Mouse (Mus musculus): ENCODE data around the gene Ss18l2. TPM values are rescaled to one million over a fixed set of nuclear protein-coding genes. Genes with fewer than 3 reads are reported as not detected.

Ss18l2 gene
- polyA plus RNA-seq, 1 experiment from 2014 or later = 189 TPM

DNA sequence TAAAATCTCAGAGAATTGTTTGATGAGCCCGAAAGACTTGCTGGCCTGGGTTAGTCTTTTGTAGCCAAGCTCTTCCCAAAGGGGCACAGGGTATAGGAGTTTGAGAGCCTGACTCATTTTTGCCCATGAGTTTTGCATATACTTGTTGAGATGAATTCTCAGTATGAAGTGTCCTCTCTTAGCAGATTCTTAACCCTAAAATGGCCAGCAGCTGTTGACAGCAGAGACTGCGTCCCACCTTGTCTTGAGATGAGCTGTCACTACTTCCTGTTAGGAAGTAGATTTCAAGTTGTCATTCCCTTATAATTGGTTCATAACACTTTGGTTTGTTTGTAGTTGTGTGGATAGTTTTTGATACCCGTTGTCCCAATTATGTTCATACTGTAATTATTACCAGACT lies 31.0 kb downstream of the Ss18l2 start:
- H3K9ac ChIP-seq = no peak overlapping the region
- no peaks in the 10 kb centered on the region for H3K27me3 ChIP-seq
- H3K9me3 ChIP-seq = no peaks in the 10 kb centered on the region
- peaks cover 59% of the 10 kb centered on the region for H3K36me3 ChIP-seq
- H3K4me3 ChIP-seq = no peak overlapping the region
- no peak overlapping the region for H3K27ac ChIP-seq (replicated peaks)
- H3K4me2 ChIP-seq = no peak overlapping the region
- ATAC-seq (ENCODE audit: low read depth) = no peak
- H3K4me1 ChIP-seq (replicated peaks) = no peaks in the 10 kb centered on the region
- WGBS = 95% methylated on average over 3 of the region's 3 CpGs

- Histone ChIP-seq H3K27me3 (no peaks in the 10 kb centered on the region), H3K9me3 (no peaks in the 10 kb centered on the region), H3K9ac (no peak overlapping the region), H3K4me1 (replicated peaks) (no peaks in the 10 kb centered on the region), H3K4me2 (no peak overlapping the region), H3K36me3 (peaks cover 82% of the 10 kb centered on the region), H3K27ac (replicated peaks) (no peak overlapping the region), H3K4me3 (no peak overlapping the region)
- ATAC-seq (ENCODE audit: low read depth) = no peak
- WGBS = 94% methylated on average over 8 of the region's 8 CpGs
Measured at GRCm38 (mm10) chr9:121744051-121744450, 33.9 kb downstream of the Ss18l2 start.

GRCm38 (mm10) chr9:121752774-121753173 lies 42.6 kb downstream of the Ss18l2 start:
- H3K4me3 ChIP-seq = no peak overlapping the region
- no peaks in the 10 kb centered on the region for H3K9me3 ChIP-seq
- whole genome bisulfite sequencing = 97% methylated on average over 9 of the region's 9 CpGs
- H3K4me2 ChIP-seq = no peak overlapping the region
- no peak overlapping the region for H3K27ac ChIP-seq (replicated peaks)
- ATAC-seq (ENCODE audit: low read depth) = no peak
- H3K36me3 ChIP-seq = peaks cover 87% of the 10 kb centered on the region
- no peaks in the 10 kb centered on the region for H3K27me3 ChIP-seq
- peaks cover 4% of the 10 kb centered on the region for H3K4me1 ChIP-seq (replicated peaks)
- no peak overlapping the region for H3K9ac ChIP-seq

DNA sequence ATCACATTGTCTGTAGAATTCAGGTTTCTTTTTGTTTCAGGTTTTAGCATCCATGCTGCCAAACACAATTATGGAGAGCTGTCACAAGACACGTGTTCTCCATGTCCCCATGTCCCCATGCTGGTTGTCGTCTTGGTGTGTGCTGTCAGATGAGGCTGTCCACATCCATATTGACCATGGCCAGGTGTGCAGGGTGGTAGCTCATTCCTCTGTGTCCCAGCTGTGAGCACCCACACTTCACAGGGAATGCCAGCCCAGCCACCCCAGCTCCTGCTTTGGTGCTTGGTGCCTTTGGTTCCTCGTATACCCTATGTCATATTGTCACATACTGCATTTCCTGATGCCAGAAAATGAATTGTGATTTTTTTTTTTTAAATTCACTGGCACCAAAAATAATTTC lies 44.5 kb downstream of the Ss18l2 start:
- Histone ChIP-seq H3K4me1 (replicated peaks) (peaks cover 19% of the 10 kb centered on the region), H3K9me3 (no peaks in the 10 kb centered on the region), H3K4me3 (no peak overlapping the region), H3K4me2 (no peak overlapping the region), H3K27me3 (no peaks in the 10 kb centered on the region), H3K27ac (replicated peaks) (no peak overlapping the region), H3K36me3 (peaks cover 68% of the 10 kb centered on the region), H3K9ac (no peak overlapping the region)
- ATAC-seq (ENCODE audit: low read depth) = no peak
- WGBS = 91% methylated on average over 3 of the region's 3 CpGs

- Histone ChIP-seq H3K9me3 (no peaks in the 10 kb centered on the region), H3K27me3 (no peaks in the 10 kb centered on the region), H3K4me2 (no peak overlapping the region), H3K36me3 (peaks cover 47% of the 10 kb centered on the region), H3K4me1 (replicated peaks) (peaks cover 34% of the 10 kb centered on the region), H3K9ac (no peak overlapping the region), H3K4me3 (no peak overlapping the region), H3K27ac (replicated peaks) (no peak overlapping the region)
- WGBS = 86% methylated on average over 3 of the region's 3 CpGs
- ATAC-seq (ENCODE audit: low read depth) = no peak
Measured at GRCm38 (mm10) chr9:121756785-121757184, 46.7 kb downstream of the Ss18l2 start.

DNA sequence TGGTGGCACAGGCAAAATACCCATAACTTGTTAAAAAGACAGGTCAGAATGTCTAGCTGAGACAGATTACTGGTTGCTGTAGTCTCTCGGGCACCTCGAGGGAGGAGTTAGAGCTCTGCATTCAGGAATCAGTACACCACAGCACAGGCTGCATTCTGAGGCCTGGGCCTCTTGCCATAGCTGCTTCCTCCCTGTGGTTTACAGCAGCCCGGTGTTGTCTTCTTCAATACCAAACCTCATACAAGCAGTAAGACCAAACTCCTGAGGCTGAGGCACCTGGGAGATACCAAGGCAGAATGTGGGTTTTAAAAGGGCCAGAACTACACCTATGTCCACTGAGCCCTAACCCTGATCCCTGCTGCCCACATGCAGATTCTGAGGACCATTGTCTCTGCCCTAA lies 47.3 kb downstream of the Ss18l2 start:
- Histone ChIP-seq H3K9ac (0 out of 2 replicates have a peak overlapping the region, but pooled peaks have one; percentile 97), H3K4me1 (replicated peaks) (peaks cover 41% of the 10 kb centered on the region), H3K27ac (replicated peaks) (peak overlapping the region; percentile 46; the same call in 1 of the 2 replicates), H3K36me3 (peaks cover 43% of the 10 kb centered on the region), H3K4me2 (peak overlapping the region; percentile 87; the same call in 1 of the 2 replicates), H3K9me3 (no peaks in the 10 kb centered on the region), H3K4me3 (no peak overlapping the region), H3K27me3 (no peaks in the 10 kb centered on the region)
- ATAC-seq (ENCODE audit: low read depth) = no peak
- WGBS = 76% methylated on average over 3 of the region's 3 CpGs

- peak overlapping the region; percentile 91 for H3K4me3 ChIP-seq
- ATAC-seq (ENCODE audit: low read depth) = no peak
- no peaks in the 10 kb centered on the region for H3K27me3 ChIP-seq
- 57% methylated on average over 10 of the region's 10 CpGs for WGBS
- peak overlapping the region; percentile 97 for H3K9ac ChIP-seq
- peak overlapping the region; percentile 92; the same call in 1 of the 2 replicates for H3K27ac ChIP-seq (replicated peaks)
- H3K36me3 ChIP-seq = peaks cover 45% of the 10 kb centered on the region
- peaks cover 43% of the 10 kb centered on the region for H3K4me1 ChIP-seq (replicated peaks)
- H3K4me2 ChIP-seq = peak overlapping the region; percentile 87
- no peaks in the 10 kb centered on the region for H3K9me3 ChIP-seq
Measured at GRCm38 (mm10) chr9:121757835-121758814, 48.0 kb downstream of the Ss18l2 start.

- peak within 1 kb of the TSS; percentile 92 for H3K27ac ChIP-seq (replicated peaks)
- no peaks in the 10 kb centered on the region for H3K27me3 ChIP-seq
- H3K4me3 ChIP-seq = peak within 1 kb of the TSS; percentile 91
- H3K9me3 ChIP-seq = no peaks in the 10 kb centered on the region
- under 1% methylated on average over 96 of the region's 97 CpGs for WGBS
- peak; percentile 83 for ATAC-seq (ENCODE audit: low read depth)
- H3K9ac ChIP-seq = peak within 1 kb of the TSS; percentile 97
- peak within 1 kb of the TSS; percentile 87 for H3K4me2 ChIP-seq
- peaks cover 47% of the 10 kb centered on the region for H3K36me3 ChIP-seq
- H3K4me1 ChIP-seq (replicated peaks) = peaks cover 43% of the 10 kb centered on the region
Measured at GRCm38 (mm10) chr9:121759091-121760081, 49.3 kb downstream of the Ss18l2 start, which contains the start of gene Zfp651. Gene Zfp651 (plus strand): TSS chr9:121759330.

GRCm38 (mm10) chr9:121760271-121761090 lies 50.4 kb downstream of the Ss18l2 start:
- Histone ChIP-seq H3K4me1 (replicated peaks) (peaks cover 43% of the 10 kb centered on the region), H3K4me2 (peak overlapping the region; percentile 87), H3K4me3 (peak overlapping the region; percentile 91), H3K9me3 (no peaks in the 10 kb centered on the region), H3K27ac (replicated peaks) (peak overlapping the region; percentile 92), H3K27me3 (no peaks in the 10 kb centered on the region), H3K9ac (peak overlapping the region; percentile 97), H3K36me3 (peaks cover 47% of the 10 kb centered on the region)
- ATAC-seq (ENCODE audit: low read depth) = peak; percentile 42
- WGBS = under 1% methylated on average over 43 of the region's 43 CpGs

DNA sequence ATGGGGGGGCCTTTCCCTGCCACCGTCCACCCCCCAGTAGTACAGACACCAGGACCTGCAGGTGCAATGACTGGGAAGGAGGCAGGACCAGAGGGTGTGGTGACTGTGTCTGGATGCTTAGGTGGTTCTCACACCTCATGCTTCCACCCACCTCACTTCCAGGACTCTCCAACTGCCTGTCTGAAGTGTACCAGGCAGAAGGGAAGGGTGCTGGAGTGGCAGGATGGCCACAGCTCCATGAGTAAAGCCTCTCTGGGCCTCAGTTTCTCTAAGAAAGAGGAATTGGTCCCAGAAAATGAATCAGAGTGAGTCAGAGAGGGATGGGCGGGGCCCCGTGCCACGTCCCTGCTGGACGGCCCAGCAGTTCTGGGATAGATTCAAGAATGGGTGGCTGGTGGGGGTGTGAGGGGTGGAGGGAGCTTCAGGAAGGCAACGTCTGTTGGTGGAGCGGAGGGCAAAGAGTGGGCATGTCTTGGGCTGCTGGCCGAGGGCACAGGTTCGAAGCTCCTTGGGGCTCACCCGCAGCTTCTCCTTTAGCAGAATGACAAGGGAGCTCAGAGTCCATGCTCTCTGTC lies 51.0 kb downstream of the Ss18l2 start:
- Histone ChIP-seq H3K27ac (replicated peaks) (peak overlapping the region; percentile 92), H3K9ac (peak overlapping the region; percentile 97), H3K4me2 (peak overlapping the region; percentile 87), H3K4me1 (replicated peaks) (peaks cover 43% of the 10 kb centered on the region), H3K9me3 (no peaks in the 10 kb centered on the region), H3K27me3 (no peaks in the 10 kb centered on the region), H3K4me3 (peak overlapping the region; percentile 91), H3K36me3 (peaks cover 47% of the 10 kb centered on the region)
- WGBS = 52% methylated on average over 10 of the region's 10 CpGs
- no peak for ATAC-seq (ENCODE audit: low read depth)

Measured in neural tube, embryonic 13.5 days (tissue).